Mouse (Mus musculus): ENCODE data around the gene Tex11. TPM values are rescaled to one million over a fixed set of nuclear protein-coding genes. Genes with fewer than 3 reads are reported as not detected.

Gene Tex11
- polyA plus RNA-seq (2017; shearing (Covaris generic)) = under 1 TPM in 1 of 2 experiments, not detected in 1; 0.20 TPM

DNA sequence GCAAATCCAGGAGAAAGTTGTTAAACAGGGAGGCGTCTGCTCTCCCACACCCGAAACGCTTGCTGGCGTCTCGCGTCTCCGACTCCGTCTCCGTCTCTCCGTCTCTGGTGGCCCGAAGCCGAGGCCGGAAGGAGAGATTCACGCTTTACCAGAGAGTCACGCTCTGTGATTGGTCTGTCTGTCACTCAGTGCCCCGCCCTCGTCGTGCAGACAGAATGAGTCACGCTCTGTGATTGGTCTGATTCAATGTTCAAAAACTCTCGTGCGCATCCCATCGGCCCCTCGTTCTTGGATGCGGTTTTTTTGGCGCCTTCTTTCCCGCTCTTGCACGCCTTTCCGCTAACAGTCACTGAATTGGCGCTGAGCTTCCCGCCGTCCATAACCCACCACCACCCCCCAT lies at the start of gene Tex11:
Tex11 (minus strand) TSS at position 127 of the 400 bp plus-strand sequence.

DNA sequence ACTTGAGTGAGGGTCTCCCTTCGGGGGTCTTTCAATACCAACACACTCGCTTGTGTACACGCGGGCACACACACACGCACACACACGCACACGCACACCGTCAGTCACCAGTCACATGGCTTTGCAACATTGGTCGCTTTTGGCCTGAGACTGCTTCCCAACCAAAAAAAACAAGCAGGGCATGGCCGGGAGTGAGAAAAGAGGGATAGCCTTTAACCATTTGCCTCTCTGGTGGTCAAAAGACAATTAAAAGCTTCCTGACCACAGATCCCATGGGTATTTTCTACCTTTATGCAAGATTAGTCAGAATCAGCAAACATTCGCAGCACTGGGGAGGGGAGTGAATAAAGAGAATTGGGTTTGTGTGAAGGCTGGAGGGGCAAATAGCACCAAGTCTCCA lies 26.5 kb upstream of the Tex11 start, which contains the start of gene Slc7a3:
Slc7a3 (minus strand) TSS at position 101 of the 400 bp plus-strand sequence.

Other genes starting within 250 kb of the Tex11 start
- gene Slc7a3, start 26.4 kb upstream of the Tex11 start, polyA plus RNA-seq (2017; shearing (Covaris generic)) = under 1 TPM; 0.19 to 0.84 TPM
- 10 to 100 TPM; 50.9 to 59.3 TPM for gene Snx12, start 162.9 kb upstream of the Tex11 start, polyA plus RNA-seq (2017; shearing (Covaris generic))
- 1 to 10 TPM; 1.6 to 2.1 TPM for gene Foxo4, start 194.9 kb upstream of the Tex11 start, polyA plus RNA-seq (2017; shearing (Covaris generic))
- gene Gm614, start 204.3 kb upstream of the Tex11 start, polyA plus RNA-seq (2017; shearing (Covaris generic)) = 1 to 10 TPM; 2.3 to 3.2 TPM
- 1,000 to 10,000 TPM; 1,499 to 1,719 TPM for gene Il2rg, start 208.6 kb upstream of the Tex11 start, polyA plus RNA-seq (2017; shearing (Covaris generic))
- not detected for gene Gm20489, start 209.4 kb upstream of the Tex11 start, polyA plus RNA-seq (2017; shearing (Covaris generic))
- 10 to 100 TPM; 69.3 to 84.3 TPM for gene Med12, start 214.4 kb upstream of the Tex11 start, polyA plus RNA-seq (2017; shearing (Covaris generic))
- gene Nlgn3, start 239.5 kb upstream of the Tex11 start, polyA plus RNA-seq (2017; shearing (Covaris generic)) = 1 to 10 TPM in 1 of 2 experiments, under 1 TPM in 1; 0.06 to 1.8 TPM

Measured in inflammation-experienced regulatory T-cells (primary cell).